Mouse (Mus musculus): ENCODE results near the gene Plac1. TPM values are rescaled to one million over a fixed set of nuclear protein-coding genes. Genes with fewer than 3 reads are reported as not detected.

Plac1 gene
- polyA plus RNA-seq, 1 experiment from 2014 or later: 3.6 TPM

- DNase-seq (ENCODE audit: low spot score) (no peak), ATAC-seq (replicated peaks; ENCODE audit: low FRiP score) (no peak)
- Histone ChIP-seq H3K36me3 (ENCODE audit: control insufficient read depth, insufficient read depth, low read length) (no peaks in the 10 kb centered on the region), H3K4me2 (no peak overlapping the region), H3K4me1 (replicated peaks; ENCODE audit: control insufficient read depth, insufficient read depth, low read length) (no peaks in the 10 kb centered on the region), H3K9ac (ENCODE audit: low read depth, low read length) (no peak overlapping the region), H3K4me3 (ENCODE audit: low read depth, low read length) (no peak overlapping the region), H3K27me3 (replicated peaks; ENCODE audit: control insufficient read depth, insufficient read depth, low read length) (no peaks in the 10 kb centered on the region; the same call in 1 of the 2 replicates), H3K27ac (ENCODE audit: low read depth, low read length) (no peak overlapping the region), H3K9me3 (ENCODE audit: control insufficient read depth, low read length) (no peaks in the 10 kb centered on the region)
- 83% methylated on average over 4 of the region's 4 CpGs for WGBS
These were observed 129.8 kb downstream of the Plac1 start for GRCm38 (mm10) chrX:53110142-53110541.

GRCm38 (mm10) chrX:53107127-53107526, 132.8 kb downstream of the Plac1 start:
- Histone ChIP-seq H3K9ac (ENCODE audit: low read depth, low read length) (no peak overlapping the region), H3K36me3 (ENCODE audit: control insufficient read depth, insufficient read depth, low read length) (no peaks in the 10 kb centered on the region), H3K9me3 (ENCODE audit: control insufficient read depth, low read length) (no peaks in the 10 kb centered on the region), H3K4me2 (no peak overlapping the region), H3K27me3 (replicated peaks; ENCODE audit: control insufficient read depth, insufficient read depth, low read length) (no peaks in the 10 kb centered on the region), H3K27ac (ENCODE audit: low read depth, low read length) (no peak overlapping the region), H3K4me1 (replicated peaks; ENCODE audit: control insufficient read depth, insufficient read depth, low read length) (no peaks in the 10 kb centered on the region), H3K4me3 (ENCODE audit: low read depth, low read length) (no peak overlapping the region)
- ATAC-seq (replicated peaks; ENCODE audit: low FRiP score): no peak
- no peak for DNase-seq (ENCODE audit: low spot score)
- 65% methylated on average over 2 of the region's 2 CpGs for WGBS

GRCm38 (mm10) chrX:53101165-53101564, 138.7 kb downstream of the Plac1 start:
- no peak for DNase-seq (ENCODE audit: low spot score)
- no peak overlapping the region for H3K9ac ChIP-seq (ENCODE audit: low read depth, low read length)
- H3K27ac ChIP-seq (ENCODE audit: low read depth, low read length): no peak overlapping the region
- H3K4me3 ChIP-seq (ENCODE audit: low read depth, low read length): no peak overlapping the region
- no peaks in the 10 kb centered on the region for H3K27me3 ChIP-seq (replicated peaks; ENCODE audit: control insufficient read depth, insufficient read depth, low read length)
- no peak overlapping the region for H3K4me2 ChIP-seq
- H3K4me1 ChIP-seq (replicated peaks; ENCODE audit: control insufficient read depth, insufficient read depth, low read length): no peaks in the 10 kb centered on the region; the same call in 1 of the 2 replicates
- no peaks in the 10 kb centered on the region for H3K9me3 ChIP-seq (ENCODE audit: control insufficient read depth, low read length)
- H3K36me3 ChIP-seq (ENCODE audit: control insufficient read depth, insufficient read depth, low read length): no peaks in the 10 kb centered on the region
- no peak for ATAC-seq (replicated peaks; ENCODE audit: low FRiP score)
- 65% methylated on average over 2 of the region's 2 CpGs for WGBS

DNA sequence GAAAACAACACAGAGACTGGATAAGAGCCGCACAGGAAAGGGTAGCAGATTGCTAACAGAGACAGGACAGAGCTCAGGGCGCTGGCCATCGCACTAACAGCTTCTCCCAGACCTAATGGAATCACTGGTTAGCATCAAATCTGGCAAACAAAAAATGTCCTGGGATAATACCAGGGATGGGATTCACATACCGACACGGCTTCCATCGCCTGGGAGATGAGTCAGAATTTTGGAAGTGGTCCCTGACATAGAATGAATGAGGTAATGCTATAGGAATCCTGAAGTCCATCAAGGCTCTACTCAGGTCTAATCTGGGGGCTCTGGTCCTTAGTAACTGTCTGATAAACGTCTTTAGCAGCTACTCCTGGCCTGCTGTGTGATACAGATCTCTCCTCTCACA, 140.0 kb downstream of the Plac1 start:
- Histone ChIP-seq H3K36me3 (ENCODE audit: control insufficient read depth, insufficient read depth, low read length) (no peaks in the 10 kb centered on the region), H3K9ac (ENCODE audit: low read depth, low read length) (no peak overlapping the region), H3K4me3 (ENCODE audit: low read depth, low read length) (no peak overlapping the region), H3K4me2 (no peak overlapping the region), H3K4me1 (replicated peaks; ENCODE audit: control insufficient read depth, insufficient read depth, low read length) (no peaks in the 10 kb centered on the region; the same call in 1 of the 2 replicates), H3K9me3 (ENCODE audit: control insufficient read depth, low read length) (no peaks in the 10 kb centered on the region), H3K27me3 (replicated peaks; ENCODE audit: control insufficient read depth, insufficient read depth, low read length) (no peaks in the 10 kb centered on the region), H3K27ac (ENCODE audit: low read depth, low read length) (no peak overlapping the region)
- ATAC-seq (replicated peaks; ENCODE audit: low FRiP score) (no peak), DNase-seq (ENCODE audit: low spot score) (no peak)
- WGBS: 44% methylated on average over 7 of the region's 7 CpGs

DNA sequence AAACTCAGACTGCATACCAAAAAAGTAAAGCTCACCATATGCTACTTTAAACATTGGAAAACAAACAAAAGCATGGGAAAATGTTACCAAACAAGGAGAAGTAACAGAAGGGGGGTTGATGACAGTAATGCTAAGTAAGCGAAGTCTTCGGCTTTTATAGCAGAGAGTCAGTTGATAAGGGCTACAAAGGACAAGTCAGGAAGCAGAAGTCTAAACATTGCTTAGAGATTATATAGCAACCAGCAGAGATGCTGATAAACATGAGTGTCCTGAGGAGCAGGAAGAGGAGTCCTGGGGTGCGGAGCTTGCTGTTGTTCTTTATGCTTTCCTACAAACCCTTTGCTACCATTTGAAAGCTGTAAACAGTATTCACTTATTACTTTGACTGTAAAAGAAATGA, 140.6 kb downstream of the Plac1 start:
- Histone ChIP-seq H3K4me2 (no peak overlapping the region), H3K9me3 (ENCODE audit: control insufficient read depth, low read length) (no peaks in the 10 kb centered on the region), H3K4me3 (ENCODE audit: low read depth, low read length) (no peak overlapping the region), H3K27me3 (replicated peaks; ENCODE audit: control insufficient read depth, insufficient read depth, low read length) (no peaks in the 10 kb centered on the region), H3K36me3 (ENCODE audit: control insufficient read depth, insufficient read depth, low read length) (no peaks in the 10 kb centered on the region), H3K9ac (ENCODE audit: low read depth, low read length) (no peak overlapping the region), H3K27ac (ENCODE audit: low read depth, low read length) (no peak overlapping the region), H3K4me1 (replicated peaks; ENCODE audit: control insufficient read depth, insufficient read depth, low read length) (no peaks in the 10 kb centered on the region; the same call in 1 of the 2 replicates)
- ATAC-seq (replicated peaks; ENCODE audit: low FRiP score) (no peak; the same call in 1 of the 2 replicates), DNase-seq (ENCODE audit: low spot score) (no peak)
- 43% methylated on average over 3 of the region's 3 CpGs for WGBS

GRCm38 (mm10) chrX:53098293-53098692, 141.6 kb downstream of the Plac1 start:
- ATAC-seq (replicated peaks; ENCODE audit: low FRiP score) (no peak), DNase-seq (ENCODE audit: low spot score) (no peak)
- H3K4me2 ChIP-seq: no peak overlapping the region
- H3K27ac ChIP-seq (ENCODE audit: low read depth, low read length): no peak overlapping the region
- H3K36me3 ChIP-seq (ENCODE audit: control insufficient read depth, insufficient read depth, low read length): no peaks in the 10 kb centered on the region
- no peaks in the 10 kb centered on the region for H3K9me3 ChIP-seq (ENCODE audit: control insufficient read depth, low read length)
- H3K4me1 ChIP-seq (replicated peaks; ENCODE audit: control insufficient read depth, insufficient read depth, low read length): no peaks in the 10 kb centered on the region; the same call in 1 of the 2 replicates
- 71% methylated on average over 4 of the region's 4 CpGs for WGBS
- no peak overlapping the region for H3K9ac ChIP-seq (ENCODE audit: low read depth, low read length)
- no peak overlapping the region for H3K4me3 ChIP-seq (ENCODE audit: low read depth, low read length)
- H3K27me3 ChIP-seq (replicated peaks; ENCODE audit: control insufficient read depth, insufficient read depth, low read length): no peaks in the 10 kb centered on the region

GRCm38 (mm10) chrX:53097786-53098185, 142.1 kb downstream of the Plac1 start:
- H3K9me3 ChIP-seq (ENCODE audit: control insufficient read depth, low read length): no peaks in the 10 kb centered on the region
- no peaks in the 10 kb centered on the region for H3K36me3 ChIP-seq (ENCODE audit: control insufficient read depth, insufficient read depth, low read length)
- H3K9ac ChIP-seq (ENCODE audit: low read depth, low read length): no peak overlapping the region
- H3K4me1 ChIP-seq (replicated peaks; ENCODE audit: control insufficient read depth, insufficient read depth, low read length): no peaks in the 10 kb centered on the region; the same call in 1 of the 2 replicates
- ATAC-seq (replicated peaks; ENCODE audit: low FRiP score) (no peak), DNase-seq (ENCODE audit: low spot score) (no peak)
- no peak overlapping the region for H3K27ac ChIP-seq (ENCODE audit: low read depth, low read length)
- no peak overlapping the region for H3K4me2 ChIP-seq
- H3K4me3 ChIP-seq (ENCODE audit: low read depth, low read length): no peak overlapping the region
- 77% methylated on average over 4 of the region's 4 CpGs for WGBS
- H3K27me3 ChIP-seq (replicated peaks; ENCODE audit: control insufficient read depth, insufficient read depth, low read length): no peaks in the 10 kb centered on the region

DNA sequence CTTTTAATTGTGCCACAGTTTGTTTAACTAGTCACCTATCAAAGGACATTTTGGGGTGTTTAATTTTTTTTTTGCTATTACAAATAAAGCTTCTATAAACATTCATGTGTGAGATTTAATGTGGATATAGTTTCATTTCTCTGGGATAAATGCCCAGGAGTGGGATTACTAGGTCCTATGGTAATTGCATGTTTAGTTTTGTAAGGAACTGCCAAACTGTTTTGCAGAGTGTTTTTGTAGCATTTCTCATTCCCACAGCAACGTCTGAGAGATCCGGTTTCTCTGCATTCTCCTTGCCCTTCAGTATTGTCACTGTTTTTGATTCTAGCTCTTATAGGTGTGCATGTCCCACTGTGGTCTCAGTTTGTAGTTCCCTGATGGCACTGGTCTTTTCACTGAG, 146.5 kb downstream of the Plac1 start:
- H3K4me2 ChIP-seq: no peak overlapping the region
- no peak overlapping the region for H3K27ac ChIP-seq (ENCODE audit: low read depth, low read length)
- H3K9me3 ChIP-seq (ENCODE audit: control insufficient read depth, low read length): no peaks in the 10 kb centered on the region
- H3K36me3 ChIP-seq (ENCODE audit: control insufficient read depth, insufficient read depth, low read length): no peaks in the 10 kb centered on the region
- H3K27me3 ChIP-seq (replicated peaks; ENCODE audit: control insufficient read depth, insufficient read depth, low read length): no peaks in the 10 kb centered on the region
- ATAC-seq (replicated peaks; ENCODE audit: low FRiP score) (no peak), DNase-seq (ENCODE audit: low spot score) (no peak)
- no peak overlapping the region for H3K4me3 ChIP-seq (ENCODE audit: low read depth, low read length)
- WGBS: 76% methylated on average over 2 of the region's 2 CpGs
- no peak overlapping the region for H3K9ac ChIP-seq (ENCODE audit: low read depth, low read length)
- peaks cover 4% of the 10 kb centered on the region for H3K4me1 ChIP-seq (replicated peaks; ENCODE audit: control insufficient read depth, insufficient read depth, low read length)

- peaks cover 4% of the 10 kb centered on the region for H3K4me1 ChIP-seq (replicated peaks; ENCODE audit: control insufficient read depth, insufficient read depth, low read length)
- H3K27me3 ChIP-seq (replicated peaks; ENCODE audit: control insufficient read depth, insufficient read depth, low read length): no peaks in the 10 kb centered on the region
- no peaks in the 10 kb centered on the region for H3K36me3 ChIP-seq (ENCODE audit: control insufficient read depth, insufficient read depth, low read length)
- peak overlapping the region; percentile 74 for H3K27ac ChIP-seq (ENCODE audit: low read depth, low read length)
- ATAC-seq (replicated peaks; ENCODE audit: low FRiP score) (peak; percentile 82), DNase-seq (ENCODE audit: low spot score) (no peak)
- H3K4me3 ChIP-seq (ENCODE audit: low read depth, low read length): no peak overlapping the region
- H3K4me2 ChIP-seq: 0 out of 2 replicates have a peak overlapping the region, but pooled peaks have one; percentile 5
- WGBS: 55% methylated on average over 5 of the region's 5 CpGs
- H3K9ac ChIP-seq (ENCODE audit: low read depth, low read length): no peak overlapping the region
- H3K9me3 ChIP-seq (ENCODE audit: control insufficient read depth, low read length): no peaks in the 10 kb centered on the region
These were observed 151.1 kb downstream of the Plac1 start for GRCm38 (mm10) chrX:53088663-53089292.

All from liver, embryonic 11.5 days (tissue).